Mouse (Mus musculus): ENCODE data around the gene Cep112. TPM values are rescaled to one million over a fixed set of nuclear protein-coding genes. Genes with fewer than 3 reads are reported as not detected.

Gene Cep112
- total RNA-seq, 1 experiment = 0.85 TPM

DNA sequence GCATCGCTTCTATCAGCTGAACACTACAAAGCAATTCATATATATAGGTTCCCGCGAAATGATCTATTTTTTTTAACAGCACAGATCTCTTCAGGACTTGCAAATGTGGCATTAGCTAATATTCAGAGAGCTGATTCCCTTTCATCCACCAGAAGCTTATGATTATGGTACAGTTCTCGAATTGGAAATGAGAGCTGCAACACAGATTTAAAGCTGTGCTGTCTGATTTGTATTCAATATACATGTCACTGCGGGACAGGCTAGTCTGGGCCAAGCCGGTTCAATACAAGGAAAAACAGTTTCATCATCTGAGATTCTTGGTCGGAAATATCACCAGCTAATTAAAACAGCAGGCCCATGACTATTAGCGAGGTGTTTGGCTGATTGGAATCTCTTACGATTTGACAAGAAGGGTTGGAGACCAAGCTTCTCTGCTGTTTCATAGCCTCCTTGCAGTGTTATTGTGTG lies 196.5 kb downstream of the Cep112 start:
- no peaks in the 10 kb centered on the region for H3K4me1 ChIP-seq (ENCODE audit: control insufficient read depth in 2 of 2, insufficient read depth in 2 of 2, low read length in 2 of 2, poor library complexity in 1 of 2)
- DNase-seq (ENCODE audit: low read depth, low spot score) = no peak
- H3K9ac ChIP-seq (ENCODE audit: insufficient read depth, low read depth, low read length, poor library complexity, severe bottlenecking) = no peak overlapping the region
- no peaks in the 10 kb centered on the region for H3K9me3 ChIP-seq (ENCODE audit: control insufficient read depth, insufficient read depth, low read depth, low read length)
- H3K36me3 ChIP-seq (ENCODE audit: control insufficient read depth, insufficient read depth, low read length, poor library complexity, severe bottlenecking) = no peaks in the 10 kb centered on the region
- H3K4me3 ChIP-seq (ENCODE audit: insufficient read depth in 1 of 2, low read depth in 1 of 2, low read length in 2 of 2, poor library complexity in 1 of 2, severe bottlenecking in 1 of 2) = no peak overlapping the region
- H3K27ac ChIP-seq (ENCODE audit: insufficient read depth, low read depth, low read length, poor library complexity, severe bottlenecking) = no peak overlapping the region
- no peak for TF ChIP-seq ZC3H11A (IDR thresholded peaks at IDR 0.05; ENCODE audit: borderline replicate concordance, low read depth, low read length)
- no peak for TF ChIP-seq MAFK (IDR thresholded peaks at IDR 0.05; ENCODE audit: insufficient read depth, low read depth, low read length)
- in situ Hi-C loops (cut with MboI; ENCODE audit: low sequenced_read_pairs in 2 of 2, unreplicated experiment in 2 of 2) = no loop called here

DNA sequence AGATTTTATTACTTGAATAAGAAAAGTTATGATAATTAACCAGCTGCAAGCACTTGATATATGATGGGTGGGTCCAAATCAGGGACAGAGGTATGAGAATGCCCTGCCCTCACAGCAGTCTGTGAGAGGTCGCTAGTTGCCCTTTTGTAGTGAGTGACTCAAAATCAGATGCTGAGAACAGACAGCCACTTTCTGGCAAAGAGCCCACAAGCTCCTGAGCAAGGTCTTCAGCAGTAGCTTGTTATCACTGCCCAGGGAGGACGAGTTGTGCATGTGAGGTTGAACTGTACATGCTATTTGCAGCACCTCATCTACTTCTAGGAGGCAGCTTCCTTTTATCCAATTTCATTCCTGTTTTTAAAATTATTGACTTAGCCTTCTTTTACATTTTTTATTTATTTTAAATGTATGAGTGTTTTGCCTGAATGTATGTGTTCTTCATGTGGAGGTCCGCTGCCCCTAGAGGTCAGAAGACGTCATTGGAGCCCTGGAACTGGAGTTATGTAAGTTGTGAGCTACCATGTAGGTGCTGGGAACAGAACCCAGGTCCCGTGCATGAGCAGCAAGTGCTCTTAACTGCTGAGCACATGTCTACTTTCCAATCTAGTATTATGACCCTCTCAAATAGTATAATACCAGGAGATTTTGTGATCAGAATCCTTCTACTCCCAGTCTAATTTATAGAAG lies 200.7 kb downstream of the Cep112 start:
- no peak overlapping the region for H3K4me3 ChIP-seq (ENCODE audit: insufficient read depth in 1 of 2, low read depth in 1 of 2, low read length in 2 of 2, poor library complexity in 1 of 2, severe bottlenecking in 1 of 2)
- no peaks in the 10 kb centered on the region for H3K9me3 ChIP-seq (ENCODE audit: control insufficient read depth, insufficient read depth, low read depth, low read length)
- no peaks in the 10 kb centered on the region for H3K36me3 ChIP-seq (ENCODE audit: control insufficient read depth, insufficient read depth, low read length, poor library complexity, severe bottlenecking)
- no peak for DNase-seq (ENCODE audit: low read depth, low spot score)
- H3K9ac ChIP-seq (ENCODE audit: insufficient read depth, low read depth, low read length, poor library complexity, severe bottlenecking) = no peak overlapping the region
- no peaks in the 10 kb centered on the region for H3K4me1 ChIP-seq (ENCODE audit: control insufficient read depth in 2 of 2, insufficient read depth in 2 of 2, low read length in 2 of 2, poor library complexity in 1 of 2)
- TF ChIP-seq ZC3H11A (IDR thresholded peaks at IDR 0.05; ENCODE audit: borderline replicate concordance, low read depth, low read length) = no peak
- no peak for TF ChIP-seq CHD2 (IDR thresholded peaks at IDR 0.05; ENCODE audit: low read depth, low read length)
- TF ChIP-seq MAFK (IDR thresholded peaks at IDR 0.05; ENCODE audit: insufficient read depth, low read depth, low read length) = no peak
- no peak for TF ChIP-seq ZNF384 (IDR thresholded peaks at IDR 0.05; ENCODE audit: low read depth, low read length)
- TF ChIP-seq HCFC1 (IDR thresholded peaks at IDR 0.05; ENCODE audit: borderline replicate concordance, insufficient read depth, low read length) = no peak
- in situ Hi-C loops (cut with MboI; ENCODE audit: low sequenced_read_pairs in 2 of 2, unreplicated experiment in 2 of 2) = no loop called here
- no peak overlapping the region for H3K27ac ChIP-seq (ENCODE audit: insufficient read depth, low read depth, low read length, poor library complexity, severe bottlenecking)

DNA sequence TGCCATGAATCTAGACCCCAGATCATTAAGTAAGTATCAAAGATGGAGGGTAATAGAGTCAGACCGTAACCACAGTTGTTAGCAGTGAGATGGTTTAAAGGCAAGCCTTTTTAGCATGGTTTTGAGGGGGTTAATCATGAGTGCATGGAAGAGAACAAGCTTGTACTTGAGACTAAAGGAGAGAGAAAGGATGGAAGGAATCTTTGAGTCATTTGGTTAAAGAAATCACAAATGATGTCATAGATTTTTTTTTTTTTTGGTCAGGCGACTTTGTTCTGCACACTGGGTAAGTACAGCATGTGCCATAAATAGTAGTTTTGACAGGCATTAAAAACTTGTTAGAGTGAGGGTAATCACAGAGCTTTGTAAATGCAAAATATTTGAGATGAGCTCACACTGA lies 212.8 kb downstream of the Cep112 start:
- no peak overlapping the region for H3K9ac ChIP-seq (ENCODE audit: insufficient read depth, low read depth, low read length, poor library complexity, severe bottlenecking)
- no peaks in the 10 kb centered on the region for H3K9me3 ChIP-seq (ENCODE audit: control insufficient read depth, insufficient read depth, low read depth, low read length)
- no peak overlapping the region for H3K27ac ChIP-seq (ENCODE audit: insufficient read depth, low read depth, low read length, poor library complexity, severe bottlenecking)
- no peaks in the 10 kb centered on the region for H3K4me1 ChIP-seq (ENCODE audit: control insufficient read depth in 2 of 2, insufficient read depth in 2 of 2, low read length in 2 of 2, poor library complexity in 1 of 2)
- H3K36me3 ChIP-seq (ENCODE audit: control insufficient read depth, insufficient read depth, low read length, poor library complexity, severe bottlenecking) = no peaks in the 10 kb centered on the region
- no peak overlapping the region for H3K4me3 ChIP-seq (ENCODE audit: insufficient read depth in 1 of 2, low read depth in 1 of 2, low read length in 2 of 2, poor library complexity in 1 of 2, severe bottlenecking in 1 of 2)
- in situ Hi-C loops (cut with MboI; ENCODE audit: low sequenced_read_pairs in 2 of 2, unreplicated experiment in 2 of 2) = no loop called here
- no peak for DNase-seq (ENCODE audit: low read depth, low spot score)
- TF ChIP-seq CHD2 (IDR thresholded peaks at IDR 0.05; ENCODE audit: low read depth, low read length) (no peak), MAFK (IDR thresholded peaks at IDR 0.05; ENCODE audit: insufficient read depth, low read depth, low read length) (no peak), ZC3H11A (IDR thresholded peaks at IDR 0.05; ENCODE audit: borderline replicate concordance, low read depth, low read length) (no peak), HCFC1 (IDR thresholded peaks at IDR 0.05; ENCODE audit: borderline replicate concordance, insufficient read depth, low read length) (no peak), ZNF384 (IDR thresholded peaks at IDR 0.05; ENCODE audit: low read depth, low read length) (no peak)

DNA sequence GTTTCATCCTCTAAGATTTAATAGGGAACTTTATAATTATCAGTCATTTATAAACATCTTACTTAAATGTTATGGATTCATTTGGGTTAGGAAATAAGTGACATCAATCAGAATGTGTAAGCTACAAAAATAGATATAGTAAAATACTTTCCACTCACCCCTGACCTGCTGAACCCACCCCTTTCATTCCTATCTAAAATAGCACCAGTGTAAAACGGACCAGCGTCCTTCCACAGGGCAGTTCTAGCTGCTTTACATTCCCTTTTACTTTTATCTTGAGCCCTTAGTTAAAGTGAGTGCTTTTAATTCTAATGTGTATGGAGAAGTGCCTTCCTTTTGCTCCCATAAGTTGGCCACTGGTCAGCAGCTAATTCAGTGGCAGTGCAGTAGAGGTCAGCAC lies 230.6 kb downstream of the Cep112 start:
- no peak overlapping the region for H3K9ac ChIP-seq (ENCODE audit: insufficient read depth, low read depth, low read length, poor library complexity, severe bottlenecking)
- in situ Hi-C loops (cut with MboI; ENCODE audit: low sequenced_read_pairs in 2 of 2, unreplicated experiment in 2 of 2) = no loop called here
- H3K4me1 ChIP-seq (ENCODE audit: control insufficient read depth in 2 of 2, insufficient read depth in 2 of 2, low read length in 2 of 2, poor library complexity in 1 of 2) = no peaks in the 10 kb centered on the region
- H3K9me3 ChIP-seq (ENCODE audit: control insufficient read depth, insufficient read depth, low read depth, low read length) = no peaks in the 10 kb centered on the region
- H3K27ac ChIP-seq (ENCODE audit: insufficient read depth, low read depth, low read length, poor library complexity, severe bottlenecking) = no peak overlapping the region
- no peak overlapping the region for H3K4me3 ChIP-seq (ENCODE audit: insufficient read depth in 1 of 2, low read depth in 1 of 2, low read length in 2 of 2, poor library complexity in 1 of 2, severe bottlenecking in 1 of 2)
- no peaks in the 10 kb centered on the region for H3K36me3 ChIP-seq (ENCODE audit: control insufficient read depth, insufficient read depth, low read length, poor library complexity, severe bottlenecking)
- no peak for DNase-seq (ENCODE audit: low read depth, low spot score)
- TF ChIP-seq HCFC1 (IDR thresholded peaks at IDR 0.05; ENCODE audit: borderline replicate concordance, insufficient read depth, low read length) = no peak
- no peak for TF ChIP-seq ZNF384 (IDR thresholded peaks at IDR 0.05; ENCODE audit: low read depth, low read length)
- no peak for TF ChIP-seq MAFK (IDR thresholded peaks at IDR 0.05; ENCODE audit: insufficient read depth, low read depth, low read length)
- no peak for TF ChIP-seq CHD2 (IDR thresholded peaks at IDR 0.05; ENCODE audit: low read depth, low read length)
- no peak for TF ChIP-seq ZC3H11A (IDR thresholded peaks at IDR 0.05; ENCODE audit: borderline replicate concordance, low read depth, low read length)

DNA sequence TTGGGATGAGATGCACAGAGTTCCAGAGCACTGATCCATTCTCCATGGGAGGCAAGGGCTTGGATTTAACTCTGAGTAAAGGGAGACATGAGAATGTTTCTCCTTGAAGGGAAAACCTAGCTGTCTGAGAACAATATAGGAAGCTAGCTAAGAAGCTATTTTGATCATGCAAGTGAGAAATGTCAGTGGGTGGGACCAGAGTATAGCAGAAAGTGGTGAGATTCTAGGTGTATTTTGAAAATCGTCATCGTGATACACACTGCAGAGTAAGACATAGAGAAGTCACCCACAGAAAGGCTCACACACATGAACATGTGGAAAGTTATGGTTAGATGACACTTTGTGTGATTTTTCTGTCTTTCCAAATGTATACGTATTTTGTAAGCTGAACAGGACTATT lies 257.0 kb downstream of the Cep112 start:
- in situ Hi-C loops (cut with MboI; ENCODE audit: low sequenced_read_pairs in 2 of 2, unreplicated experiment in 2 of 2) = no loop called here
- no peaks in the 10 kb centered on the region for H3K9me3 ChIP-seq (ENCODE audit: control insufficient read depth, insufficient read depth, low read depth, low read length)
- H3K27ac ChIP-seq (ENCODE audit: insufficient read depth, low read depth, low read length, poor library complexity, severe bottlenecking) = no peak overlapping the region
- no peaks in the 10 kb centered on the region for H3K36me3 ChIP-seq (ENCODE audit: control insufficient read depth, insufficient read depth, low read length, poor library complexity, severe bottlenecking)
- H3K4me1 ChIP-seq (ENCODE audit: control insufficient read depth in 2 of 2, insufficient read depth in 2 of 2, low read length in 2 of 2, poor library complexity in 1 of 2) = no peaks in the 10 kb centered on the region
- no peak overlapping the region for H3K9ac ChIP-seq (ENCODE audit: insufficient read depth, low read depth, low read length, poor library complexity, severe bottlenecking)
- DNase-seq (ENCODE audit: low read depth, low spot score) = no peak
- no peak for TF ChIP-seq ZNF384 (IDR thresholded peaks at IDR 0.05; ENCODE audit: low read depth, low read length)
- no peak for TF ChIP-seq CHD2 (IDR thresholded peaks at IDR 0.05; ENCODE audit: low read depth, low read length)
- no peak for TF ChIP-seq MAFK (IDR thresholded peaks at IDR 0.05; ENCODE audit: insufficient read depth, low read depth, low read length)
- TF ChIP-seq ZC3H11A (IDR thresholded peaks at IDR 0.05; ENCODE audit: borderline replicate concordance, low read depth, low read length) = no peak
- H3K4me3 ChIP-seq (ENCODE audit: insufficient read depth in 1 of 2, low read depth in 1 of 2, low read length in 2 of 2, poor library complexity in 1 of 2, severe bottlenecking in 1 of 2) = no peak overlapping the region

Data from ES-E14 (cell line).